Mouse (Mus musculus) intestine, embryonic 15.5 days (tissue): ENCODE measurements around the gene Nf1. TPM values are rescaled to one million over a fixed set of nuclear protein-coding genes. Genes with fewer than 3 reads are reported as not detected.

ENCODE experiments used
- ATAC-seq: fragments of 200-750 bp; cut with Nextera tagmentation; 2 replicates; pipeline ENCODE4 v1.8.0; 2017; ENCODE audit warnings: moderate TSS enrichment, moderate library complexity
- H3K27ac ChIP-seq: fragments of 300-500 bp; sonication (generic); 2 replicates; pipeline ENCODE4 v1.5.1; 2015; ENCODE audit warnings: mild to moderate bottlenecking, inconsistent platforms
- H3K27me3 ChIP-seq: fragments of 300-500 bp; sonication (generic); replicated peaks from 2 replicates; pipeline ENCODE4 v1.6.1; 2015; ENCODE audit warnings: inconsistent platforms
- H3K36me3 ChIP-seq: fragments of 300-500 bp; sonication (generic); 2 replicates; pipeline ENCODE4 v1.6.1; 2015; ENCODE audit warnings: inconsistent platforms
- H3K4me1 ChIP-seq: fragments of 300-500 bp; sonication (generic); replicated peaks from 2 replicates; pipeline ENCODE4 v1.6.1; 2015; ENCODE audit warnings: inconsistent platforms
- H3K4me2 ChIP-seq: fragments of 300-500 bp; sonication (generic); replicated peaks from 2 replicates; pipeline ENCODE4 v1.6.1; 2015; ENCODE audit warnings: mild to moderate bottlenecking, inconsistent platforms
- H3K4me3 ChIP-seq: fragments of 300-500 bp; sonication (generic); replicated peaks from 2 replicates; pipeline ENCODE4 v1.5.1; 2015; ENCODE audit warnings: inconsistent platforms
- H3K9ac ChIP-seq: fragments of 300-500 bp; sonication (generic); 2 replicates; pipeline ENCODE4 v1.6.1; 2015; ENCODE audit warnings: inconsistent platforms
- H3K9me3 ChIP-seq: fragments of 300-500 bp; sonication (generic); 2 replicates; pipeline ENCODE4 v1.6.1; 2016; ENCODE audit warnings: inconsistent platforms
- WGBS: fragments of 180-500 bp; shearing (Covaris S2); methylation state at CpG from one replicate; pipeline ENCODE4 v1.1.7; 2015; 5-methylcytosine and 5-hydroxymethylcytosine counted together
- polyA plus RNA-seq: library from polyadenylated mRNA; unstranded; fragments of >200 nt; fragmentation: Nextera tagmentation; extraction: Ambion mirVana; gene quantifications from 2 replicates; pipeline ENCODE4 v1.2.1, GENCODE M21; 2015

The Nf1 gene
- polyA plus RNA-seq, 1 experiment from 2014 or later: 4.7 TPM

DNA sequence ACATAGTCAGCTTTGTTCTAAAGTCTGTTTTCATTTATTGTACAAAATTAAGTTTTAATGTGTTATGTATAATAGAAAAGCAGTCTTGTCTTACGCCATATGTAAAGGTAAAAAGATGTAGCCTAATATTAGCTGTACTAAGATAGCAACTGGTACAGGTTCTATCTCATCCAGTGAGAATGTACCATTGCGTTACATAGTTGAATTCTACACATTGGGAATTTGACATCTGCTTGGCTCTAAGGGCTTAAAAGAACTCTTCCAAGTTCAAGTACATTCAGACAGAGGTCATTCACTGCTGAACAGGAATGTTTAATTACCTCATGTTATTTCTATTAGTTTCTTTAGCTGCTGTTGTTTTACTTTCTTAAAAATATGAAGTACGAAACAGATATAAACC is 187.1 kb downstream of the Nf1 start:
- 85% methylated on average over 3 of the region's 3 CpGs for WGBS
- no peak overlapping the region for H3K4me2 ChIP-seq
- H3K4me1 ChIP-seq: no peaks in the 10 kb centered on the region
- H3K27ac ChIP-seq: no peak overlapping the region
- no peak overlapping the region for H3K4me3 ChIP-seq
- no peak for ATAC-seq
- H3K27me3 ChIP-seq: no peaks in the 10 kb centered on the region
- no peaks in the 10 kb centered on the region for H3K36me3 ChIP-seq
- H3K9ac ChIP-seq: no peak overlapping the region
- H3K9me3 ChIP-seq: no peaks in the 10 kb centered on the region

DNA sequence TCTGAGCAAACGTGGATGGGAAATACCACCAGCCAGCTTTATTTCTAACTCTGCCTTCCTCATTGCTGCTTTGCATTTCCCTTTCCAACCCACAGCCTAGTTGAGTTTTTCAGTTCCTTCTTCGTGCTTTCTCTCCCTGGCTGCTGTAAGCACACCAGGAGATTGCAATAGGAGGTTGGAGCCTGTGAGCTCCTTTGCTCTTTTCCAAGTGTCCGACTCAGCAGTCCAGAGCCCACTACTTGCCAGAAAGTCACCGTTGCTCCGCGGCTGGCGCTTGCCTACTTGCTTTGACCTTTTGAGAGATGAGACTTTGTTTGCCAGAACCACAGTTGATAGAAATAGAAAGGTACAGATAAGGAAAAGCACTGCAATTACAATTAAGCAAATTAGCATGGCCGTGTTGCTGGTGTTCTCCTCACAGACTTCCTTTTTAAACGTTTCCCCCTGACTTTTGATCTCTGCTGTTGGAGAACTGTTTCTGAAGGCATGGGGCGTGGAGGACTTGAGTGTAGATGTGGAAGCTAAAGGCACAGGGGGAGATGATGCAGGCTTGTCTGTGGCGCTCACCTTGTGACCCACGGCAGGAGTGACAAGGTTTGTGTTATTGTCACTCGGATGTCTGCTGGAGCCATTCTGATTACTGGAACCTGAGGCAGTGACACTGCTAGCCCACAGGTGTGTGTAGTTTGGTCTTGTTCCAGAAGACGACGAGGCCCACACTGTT is 187.7 kb downstream of the Nf1 start:
- no peak for ATAC-seq
- Histone ChIP-seq H3K4me3 (no peak overlapping the region), H3K9me3 (no peaks in the 10 kb centered on the region), H3K27me3 (no peaks in the 10 kb centered on the region), H3K4me2 (no peak overlapping the region), H3K36me3 (no peaks in the 10 kb centered on the region), H3K9ac (no peak overlapping the region), H3K4me1 (no peaks in the 10 kb centered on the region), H3K27ac (no peak overlapping the region)
- WGBS: 69% methylated on average over 15 of the region's 15 CpGs

DNA sequence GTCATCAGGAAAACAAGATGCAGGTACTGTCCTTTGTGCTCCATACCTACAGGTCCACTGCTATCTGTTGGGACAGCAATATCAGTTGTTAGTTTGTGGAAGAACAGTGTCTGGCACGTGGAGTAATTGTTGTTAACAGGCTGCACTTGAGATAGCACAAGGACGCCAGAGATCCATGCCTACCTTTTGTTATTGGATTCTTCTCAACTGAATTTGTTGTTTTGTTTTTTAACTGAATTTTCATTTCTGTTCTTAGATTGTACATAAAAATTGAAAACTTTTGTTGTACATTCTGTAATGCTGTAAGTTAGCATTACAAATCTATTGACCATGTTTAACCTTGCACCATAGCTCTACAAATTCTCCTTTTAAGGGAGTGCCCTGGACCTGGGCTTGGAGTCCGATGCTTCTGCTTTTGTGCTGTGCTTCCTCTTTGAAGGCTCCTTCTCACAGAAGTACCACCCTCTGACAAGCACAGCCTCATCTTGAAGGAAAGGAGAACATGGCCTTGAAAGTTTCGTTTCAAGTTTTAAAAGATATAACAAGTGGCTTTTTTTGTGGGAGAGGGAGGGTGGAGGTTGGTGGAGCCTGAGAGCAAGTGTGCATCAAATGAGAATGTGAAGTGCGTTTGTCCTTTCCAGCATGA is 188.4 kb downstream of the Nf1 start:
- H3K4me1 ChIP-seq: no peaks in the 10 kb centered on the region
- no peak overlapping the region for H3K4me2 ChIP-seq
- no peak for ATAC-seq
- no peaks in the 10 kb centered on the region for H3K27me3 ChIP-seq
- WGBS: 82% methylated on average over 5 of the region's 5 CpGs
- no peak overlapping the region for H3K9ac ChIP-seq
- H3K9me3 ChIP-seq: no peaks in the 10 kb centered on the region
- no peaks in the 10 kb centered on the region for H3K36me3 ChIP-seq
- H3K27ac ChIP-seq: no peak overlapping the region
- no peak overlapping the region for H3K4me3 ChIP-seq

DNA sequence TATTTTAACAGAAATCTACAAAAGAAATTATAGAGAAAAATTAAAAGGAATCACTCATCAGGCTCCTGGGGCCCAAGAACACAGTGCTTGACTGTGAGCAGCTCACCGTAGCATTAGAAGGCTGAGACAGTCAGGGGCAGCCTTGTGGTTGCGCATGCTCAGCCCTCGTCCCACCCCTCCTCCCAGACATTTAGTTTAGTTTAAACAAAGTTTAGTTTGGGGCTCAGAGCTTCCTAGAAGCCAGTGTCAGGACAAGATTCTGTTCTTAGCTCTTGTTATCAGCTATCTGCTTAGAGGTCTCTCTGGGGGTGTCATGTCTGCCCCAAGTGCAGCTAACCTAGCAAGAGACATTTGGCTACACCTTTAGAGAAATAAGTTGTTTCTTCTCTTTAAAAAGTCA is 189.1 kb downstream of the Nf1 start:
- H3K4me2 ChIP-seq: no peak overlapping the region
- H3K4me1 ChIP-seq: no peaks in the 10 kb centered on the region
- H3K36me3 ChIP-seq: no peaks in the 10 kb centered on the region
- no peak for ATAC-seq
- H3K27me3 ChIP-seq: no peaks in the 10 kb centered on the region
- no peak overlapping the region for H3K9ac ChIP-seq
- WGBS: 76% methylated on average over 3 of the region's 3 CpGs
- no peak overlapping the region for H3K27ac ChIP-seq
- no peaks in the 10 kb centered on the region for H3K9me3 ChIP-seq
- no peak overlapping the region for H3K4me3 ChIP-seq

DNA sequence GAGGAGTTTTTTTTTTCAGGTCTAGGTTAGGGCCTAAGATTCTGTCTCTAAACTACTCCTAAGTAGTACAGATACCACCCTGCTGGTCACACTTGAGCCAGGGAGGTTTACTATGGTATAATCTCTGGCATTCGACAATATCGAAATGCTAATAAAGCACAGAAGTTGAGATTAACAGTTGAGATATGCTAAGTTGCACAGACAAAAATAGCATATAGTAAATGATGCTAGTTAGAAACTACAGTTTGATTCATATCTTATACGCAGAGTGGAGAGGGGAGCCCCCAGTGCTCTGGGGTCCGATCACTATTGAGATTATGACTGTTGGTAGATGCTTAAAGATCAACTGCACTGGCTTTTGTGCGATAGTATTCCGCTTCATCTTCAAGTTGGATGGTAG is 189.7 kb downstream of the Nf1 start:
- H3K9me3 ChIP-seq: no peaks in the 10 kb centered on the region
- WGBS: 97% methylated on average over 6 of the region's 6 CpGs
- no peak overlapping the region for H3K4me2 ChIP-seq
- no peak for ATAC-seq
- no peak overlapping the region for H3K9ac ChIP-seq
- H3K4me3 ChIP-seq: no peak overlapping the region
- H3K27ac ChIP-seq: no peak overlapping the region
- no peaks in the 10 kb centered on the region for H3K27me3 ChIP-seq
- no peaks in the 10 kb centered on the region for H3K36me3 ChIP-seq
- H3K4me1 ChIP-seq: 0 out of 2 replicates have a peak, but pooled peaks cover 4% of the 10 kb centered on the region

DNA sequence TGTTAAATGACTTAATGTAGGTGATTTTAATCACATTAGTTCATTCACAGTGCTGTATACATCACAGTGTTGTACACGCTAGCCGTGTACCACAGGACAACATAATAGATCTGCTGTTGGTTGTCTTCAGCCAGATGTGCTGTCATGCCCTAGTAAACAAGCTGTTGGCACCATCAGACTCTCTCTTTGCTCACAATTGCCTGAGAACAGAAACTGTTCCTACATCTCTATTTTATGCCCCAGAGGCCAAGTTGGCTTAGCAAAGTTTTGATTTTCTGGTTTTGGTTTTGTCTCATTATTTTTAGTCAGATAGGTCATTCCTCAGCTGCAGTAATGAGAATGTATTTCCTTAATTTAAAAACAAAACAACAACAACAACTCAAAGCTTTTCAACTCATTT is 190.2 kb downstream of the Nf1 start:
- no peak overlapping the region for H3K4me2 ChIP-seq
- ATAC-seq: no peak
- WGBS: 83% methylated on average over 2 of the region's 2 CpGs

DNA sequence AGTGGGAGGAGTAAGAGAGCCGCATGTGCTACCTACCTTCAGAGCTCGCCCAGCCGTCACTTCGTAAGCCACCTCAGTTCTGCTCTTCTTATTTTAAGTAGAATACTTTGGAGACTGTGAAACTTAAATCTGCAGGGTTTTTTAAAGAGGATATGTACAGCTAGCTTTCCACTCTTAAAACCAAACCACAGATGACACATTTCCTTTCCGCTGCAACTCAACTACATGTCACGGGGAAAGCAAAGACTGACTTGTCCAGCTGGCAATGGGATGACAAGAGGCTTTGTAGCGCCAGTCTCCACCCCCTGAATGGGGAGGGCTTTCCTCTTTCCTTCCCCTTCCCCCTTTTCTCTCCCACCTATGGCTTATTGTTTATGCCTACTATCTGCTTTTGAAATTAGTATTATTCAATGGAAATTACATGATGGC is 190.9 kb downstream of the Nf1 start, which contains the start of the genes Evi2 and Evi2a:
Gene Evi2 (minus strand): TSS at position 257 of the 429 bp plus-strand sequence.
Gene Evi2a (minus strand): TSS at position 277 of the 429 bp plus-strand sequence.
- no peak within 1 kb of the TSS for H3K4me3 ChIP-seq
- H3K9me3 ChIP-seq: no peaks in the 10 kb centered on the region
- no peak within 1 kb of the TSS for H3K4me2 ChIP-seq
- 88% methylated on average over 7 of the region's 7 CpGs for WGBS
- ATAC-seq: no peak
- H3K4me1 ChIP-seq: 0 out of 2 replicates have a peak, but pooled peaks cover 4% of the 10 kb centered on the region
- no peaks in the 10 kb centered on the region for H3K27me3 ChIP-seq
- no peak within 1 kb of the TSS for H3K9ac ChIP-seq
- no peaks in the 10 kb centered on the region for H3K36me3 ChIP-seq
- no peak within 1 kb of the TSS for H3K27ac ChIP-seq

More for the DNA sequence above, 190.2 kb downstream of the Nf1 start:
- H3K4me3 ChIP-seq: no peak overlapping the region
- H3K9ac ChIP-seq: no peak overlapping the region
- no peaks in the 10 kb centered on the region for H3K9me3 ChIP-seq
- H3K4me1 ChIP-seq: 0 out of 2 replicates have a peak, but pooled peaks cover 4% of the 10 kb centered on the region
- H3K27me3 ChIP-seq: no peaks in the 10 kb centered on the region
- H3K36me3 ChIP-seq: no peaks in the 10 kb centered on the region
- H3K27ac ChIP-seq: no peak overlapping the region

DNA sequence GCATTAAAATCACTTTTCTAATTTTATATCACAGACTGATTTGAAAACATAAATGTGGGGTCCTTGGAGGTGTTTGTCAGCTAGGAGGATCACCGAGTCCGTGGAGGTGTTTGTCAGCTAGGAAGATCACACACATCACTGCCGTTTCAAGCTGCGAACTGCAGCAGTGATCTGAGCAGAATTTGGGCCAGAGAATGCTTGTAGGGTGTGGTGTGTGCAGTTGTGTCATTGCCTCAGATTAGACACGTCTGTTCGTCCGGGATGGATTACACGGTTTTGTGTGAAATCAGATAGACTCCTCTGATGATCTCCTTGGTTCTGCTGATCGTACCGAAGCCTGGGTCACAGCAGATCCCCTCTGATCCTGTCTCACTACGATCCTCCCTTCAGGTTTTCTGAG is 191.3 kb downstream of the Nf1 start:
- Histone ChIP-seq H3K4me2 (no peak overlapping the region), H3K4me1 (0 out of 2 replicates have a peak, but pooled peaks cover 4% of the 10 kb centered on the region), H3K9ac (no peak overlapping the region), H3K27me3 (no peaks in the 10 kb centered on the region), H3K9me3 (no peaks in the 10 kb centered on the region), H3K4me3 (no peak overlapping the region), H3K27ac (no peak overlapping the region), H3K36me3 (no peaks in the 10 kb centered on the region)
- 83% methylated on average over 11 of the region's 11 CpGs for WGBS
- ATAC-seq: no peak

DNA sequence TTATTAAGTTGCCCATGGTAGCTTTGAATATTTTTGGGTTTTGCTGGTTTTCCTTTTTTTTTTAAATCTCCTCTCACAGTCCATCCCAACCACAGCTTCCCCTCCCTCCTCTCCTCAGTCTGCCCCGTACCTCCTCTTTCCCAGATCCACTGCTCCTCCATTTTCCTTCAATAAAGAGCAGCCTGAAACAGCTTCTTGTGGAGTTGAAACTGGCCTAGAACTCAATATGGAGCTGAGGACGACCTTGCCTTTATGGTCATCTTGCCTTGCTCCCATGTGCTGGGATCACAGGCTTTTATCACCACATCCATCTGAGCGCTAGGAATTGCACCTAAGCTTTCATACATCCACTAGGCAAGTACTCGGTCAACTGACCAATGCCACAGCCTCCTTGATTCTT is 192.0 kb downstream of the Nf1 start:
- no peak overlapping the region for H3K9ac ChIP-seq
- 0 out of 2 replicates have a peak, but pooled peaks cover 4% of the 10 kb centered on the region for H3K4me1 ChIP-seq
- no peak overlapping the region for H3K27ac ChIP-seq
- no peak overlapping the region for H3K4me2 ChIP-seq
- H3K36me3 ChIP-seq: no peaks in the 10 kb centered on the region
- ATAC-seq: no peak
- H3K4me3 ChIP-seq: no peak overlapping the region
- no peaks in the 10 kb centered on the region for H3K27me3 ChIP-seq
- H3K9me3 ChIP-seq: no peaks in the 10 kb centered on the region
- 89% methylated on average over 4 of the region's 4 CpGs for WGBS

DNA sequence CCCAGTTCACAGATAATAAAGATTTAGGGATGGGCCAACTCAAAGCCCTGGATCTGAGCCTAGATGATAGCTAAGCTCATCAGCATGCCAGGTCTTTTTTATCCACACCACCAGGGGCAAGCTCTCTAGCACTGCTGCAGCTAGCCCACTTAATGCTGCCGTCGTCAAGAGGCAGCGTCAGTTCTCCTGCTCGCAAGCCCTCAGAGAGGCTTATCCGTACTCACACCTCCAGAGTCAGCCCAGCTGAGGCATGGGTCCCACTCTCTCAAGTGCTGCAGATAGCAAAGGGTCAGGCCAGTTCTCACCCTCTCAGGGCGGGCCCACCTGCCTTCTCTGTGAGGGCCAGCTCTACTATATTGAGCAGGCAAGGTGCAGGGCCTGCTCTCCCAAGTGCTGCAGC is 193.8 kb downstream of the Nf1 start:
- Histone ChIP-seq H3K36me3 (peaks cover 3% of the 10 kb centered on the region; the same call in 1 of the 2 replicates), H3K9me3 (no peaks in the 10 kb centered on the region), H3K4me2 (no peak overlapping the region), H3K27ac (no peak overlapping the region), H3K27me3 (no peaks in the 10 kb centered on the region), H3K4me1 (0 out of 2 replicates have a peak, but pooled peaks cover 4% of the 10 kb centered on the region), H3K4me3 (no peak overlapping the region), H3K9ac (no peak overlapping the region)
- WGBS: 88% methylated on average over 6 of the region's 6 CpGs
- ATAC-seq: no peak

DNA sequence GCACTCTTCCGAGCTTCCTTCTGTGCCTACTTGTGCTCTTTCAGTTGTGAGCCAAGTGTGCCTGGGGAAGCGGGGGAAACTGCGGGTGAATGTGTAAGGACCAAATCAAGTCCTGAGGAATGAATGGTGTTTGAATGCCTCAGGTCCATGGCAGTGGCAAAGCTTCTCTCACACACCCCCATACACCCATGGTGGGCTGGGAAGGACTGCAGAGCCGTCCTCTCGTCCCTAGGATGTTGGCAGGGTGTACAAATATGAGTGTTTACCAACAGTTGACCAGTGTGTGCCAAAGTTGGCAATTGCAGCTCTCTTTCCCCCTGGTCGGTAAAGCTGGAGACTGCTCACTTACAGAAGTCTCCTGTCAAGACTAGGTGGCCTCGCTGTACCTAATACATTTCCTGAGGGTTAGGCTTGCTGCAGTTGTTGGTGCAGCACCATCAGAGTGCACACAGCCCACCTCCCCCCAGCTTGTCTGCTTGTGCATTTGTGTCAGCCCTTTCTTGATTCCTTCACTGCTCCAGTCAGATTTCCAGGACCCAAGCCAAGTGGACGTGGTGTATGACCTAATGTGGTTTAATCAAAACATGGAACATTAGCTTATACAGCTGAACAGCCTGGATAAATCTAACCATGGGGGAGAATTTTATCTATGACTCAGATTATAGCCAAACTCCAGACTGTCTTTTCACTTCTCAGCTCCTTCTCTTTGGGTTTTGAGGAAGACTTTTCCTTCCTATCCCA is 194.6 kb downstream of the Nf1 start:
- 68% methylated on average over 8 of the region's 8 CpGs for WGBS
- peak overlapping the region; percentile 66 for H3K27ac ChIP-seq
- peaks cover 3% of the 10 kb centered on the region; the same call in 1 of the 2 replicates for H3K36me3 ChIP-seq
- H3K4me1 ChIP-seq: 0 out of 2 replicates have a peak, but pooled peaks cover 4% of the 10 kb centered on the region
- H3K27me3 ChIP-seq: no peaks in the 10 kb centered on the region
- H3K9ac ChIP-seq: no peak overlapping the region
- ATAC-seq: peak; percentile 59
- no peaks in the 10 kb centered on the region for H3K9me3 ChIP-seq
- H3K4me3 ChIP-seq: no peak overlapping the region
- H3K4me2 ChIP-seq: no peak overlapping the region

DNA sequence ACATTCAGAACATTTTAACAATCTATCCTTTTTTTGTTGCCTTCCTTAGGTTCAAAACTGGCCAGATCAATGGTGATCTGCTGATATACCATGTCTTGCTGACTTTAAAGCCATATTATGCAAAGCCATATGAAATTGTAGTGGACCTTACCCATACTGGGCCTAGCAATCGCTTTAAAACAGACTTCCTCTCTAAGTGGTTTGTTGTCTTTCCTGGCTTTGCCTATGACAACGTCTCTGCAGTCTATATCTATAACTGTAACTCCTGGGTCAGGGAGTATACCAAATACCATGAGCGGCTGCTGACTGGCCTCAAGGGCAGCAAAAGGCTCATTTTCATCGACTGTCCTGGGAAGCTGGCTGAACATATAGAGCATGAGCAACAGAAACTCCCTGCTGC is 196.1 kb downstream of the Nf1 start:
- Histone ChIP-seq H3K9me3 (no peaks in the 10 kb centered on the region), H3K27me3 (no peaks in the 10 kb centered on the region), H3K27ac (no peak overlapping the region), H3K4me2 (no peak overlapping the region), H3K36me3 (peaks cover 3% of the 10 kb centered on the region; the same call in 1 of the 2 replicates), H3K4me3 (no peak overlapping the region), H3K4me1 (0 out of 2 replicates have a peak, but pooled peaks cover 4% of the 10 kb centered on the region), H3K9ac (no peak overlapping the region)
- 85% methylated on average over 4 of the region's 4 CpGs for WGBS
- ATAC-seq: no peak
